Mouse (Mus musculus): ENCODE measurements at regions not wholly inside any gene's neighbourhood (a gene's known extent, or its start where the extent isn't known, plus 50 kb on each side); places are given as distances from the start of the nearest gene placed in this dataset.

DNA sequence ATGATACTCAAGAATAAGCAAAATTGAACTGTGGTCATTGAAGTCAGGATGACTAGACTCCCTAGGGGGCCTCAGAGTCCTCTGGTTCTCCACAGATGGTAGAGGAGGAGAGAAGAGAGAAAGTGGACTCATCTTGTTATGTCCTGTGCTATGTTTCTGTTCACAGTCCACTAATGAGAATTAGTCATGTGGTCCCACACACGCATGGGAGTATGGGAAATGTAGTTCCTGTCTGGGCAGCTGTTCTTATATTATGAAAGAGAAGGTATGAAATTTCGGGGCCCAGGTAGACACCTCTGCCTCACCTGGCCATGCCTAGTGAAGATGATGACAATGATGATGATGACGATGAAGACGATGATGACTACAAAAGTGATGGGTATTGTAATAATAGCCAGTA, 77.9 kb upstream of the Top1 start:
- TF ChIP-seq EP300 (IDR thresholded peaks at IDR 0.05; ENCODE audit: low read depth) (no peak), CTCF (IDR thresholded peaks at IDR 0.05; ENCODE audit: low read depth) (no peak)

Data from liver, embryonic 14.5 days (tissue).